17 mouse cellular contexts compared by ENCODE assay signal in the genomic region with DNA sequence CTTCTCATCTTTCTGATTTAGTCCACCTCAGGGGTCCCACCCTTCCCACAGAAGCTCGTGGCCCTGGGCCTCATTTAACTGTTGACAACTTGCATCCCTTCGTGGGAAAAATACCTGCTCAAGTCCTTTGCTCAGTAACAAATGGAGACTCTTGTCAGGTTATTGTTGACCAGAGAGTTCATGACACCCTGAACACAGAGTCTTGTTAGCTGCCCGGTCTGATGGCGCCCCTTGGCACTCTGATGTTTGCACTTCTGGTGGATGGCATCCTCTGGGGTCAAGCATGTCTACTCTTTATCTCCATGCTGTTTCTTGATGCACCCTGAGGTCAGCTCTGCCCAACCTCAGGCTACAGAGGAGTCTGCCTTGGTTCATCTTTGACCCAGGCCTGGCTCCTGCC.
"Had no signal": no experiment of that assay in that cellular context is flagged by ENCODE, and none has a peak within 500 bp of the region (broad histone marks: within the 10 kb centered on the region; RNA-seq: fewer than 3 reads in every experiment).

No protein-coding gene starts in this region.

- H3K36me3 ChIP-seq: neural tube, embryonic 12.5 days; neural tube, embryonic 13.5 days; neural tube, embryonic 15.5 days; stomach, embryonic 15.5 days had no signal

- H3K27ac ChIP-seq: neural tube, embryonic 12.5 days; neural tube, embryonic 13.5 days; neural tube, embryonic 15.5 days; stomach, embryonic 15.5 days; stomach, postnatal 0 days had no signal

- H3K27me3 ChIP-seq: neural tube, embryonic 12.5 days; neural tube, embryonic 13.5 days; neural tube, embryonic 15.5 days; stomach, embryonic 15.5 days had no signal

- H3K9me3 ChIP-seq: neural tube, embryonic 12.5 days; neural tube, embryonic 13.5 days; neural tube, embryonic 15.5 days; stomach, embryonic 15.5 days had no signal

- H3K4me2 ChIP-seq: neural tube, embryonic 12.5 days; neural tube, embryonic 13.5 days; neural tube, embryonic 15.5 days; stomach, embryonic 15.5 days had no signal

- H3K4me1 ChIP-seq: stomach, embryonic 15.5 days had no signal

- H3K4me3 ChIP-seq: neural tube, embryonic 12.5 days; neural tube, embryonic 13.5 days; neural tube, embryonic 15.5 days; stomach, embryonic 15.5 days had no signal

- H3K9ac ChIP-seq: neural tube, embryonic 12.5 days; neural tube, embryonic 13.5 days; neural tube, embryonic 15.5 days; stomach, embryonic 15.5 days had no signal

- DNase-seq: retina, postnatal 1 day; right cerebral cortex, adult 18-20 months; right cerebral cortex, postnatal 14 days; right cerebral cortex, postnatal 25 days; right cerebral cortex, postnatal 4 days; spleen, adult 18-20 months; thymus, adult 18-20 months; thymus, adult 2 months; thymus, postnatal 14 days; thymus, postnatal 25 days; thymus, postnatal 36 days; thymus, postnatal 4 days had no signal
